Mouse (Mus musculus) testis, adult 2 months (tissue): ENCODE data around the gene Camta1. TPM values are rescaled to one million over a fixed set of nuclear protein-coding genes. Genes with fewer than 3 reads are reported as not detected.

Experiments used
- H3K27ac ChIP-seq: fragments of 200-500 bp; 2 replicates; pipeline ENCODE4 v1.5.1; 2012; ENCODE audit warnings: low read depth, low read length; ENCODE audit not compliant: control insufficient read depth, insufficient read depth
- H3K27me3 ChIP-seq: fragments of 200-500 bp; 2 replicates; pipeline ENCODE4 v1.6.1; 2012; ENCODE audit warnings: mild to moderate bottlenecking, low read length, moderate library complexity; ENCODE audit not compliant: control insufficient read depth, insufficient read depth
- H3K36me3 ChIP-seq: fragments of 200-500 bp; 2 replicates; pipeline ENCODE4 v1.6.1; 2012; ENCODE audit warnings: mild to moderate bottlenecking, low read length; ENCODE audit not compliant: control insufficient read depth, insufficient read depth
- H3K4me1 ChIP-seq: fragments of 200-500 bp; 2 replicates; pipeline ENCODE4 v1.6.1; 2012; ENCODE audit warnings: low read length; ENCODE audit not compliant: control insufficient read depth, insufficient read depth
- H3K4me3 ChIP-seq: fragments of 200-500 bp; 2 replicates; pipeline ENCODE4 v1.5.1; 2012; ENCODE audit warnings: low read depth, mild to moderate bottlenecking, low read length, moderate library complexity, mixed read lengths; ENCODE audit not compliant: control insufficient read depth
- CTCF ChIP-seq: fragments of 200-500 bp; IDR thresholded peaks from 2 replicates; pipeline ENCODE4 v1.5.1; 2012; ENCODE audit warnings: low read depth, mild to moderate bottlenecking, inconsistent platforms, low read length, moderate library complexity; ENCODE audit not compliant: control insufficient read depth, insufficient read depth, insufficient replicate concordance
- POLR2A ChIP-seq: fragments of 200-500 bp; IDR thresholded peaks from 2 replicates; pipeline ENCODE4 v1.6.1; 2012; ENCODE audit warnings: low read depth, mild to moderate bottlenecking, inconsistent platforms, low read length, moderate library complexity; ENCODE audit not compliant: control insufficient read depth
- polyA plus RNA-seq: library from polyadenylated mRNA; depleted of rRNA; stranded (reverse); fragments of >200 nt; gene quantifications from 2 replicates; pipeline ENCODE4 v1.2.3, GENCODE M21; 2012

Gene Camta1
- polyA plus RNA-seq, 1 experiment = 15.4 TPM

GRCm38 (mm10) chr4:150998626-150999025 lies 863.0 kb downstream of the Camta1 start:
- Histone ChIP-seq H3K4me3 (no peak overlapping the region), H3K27me3 (no peaks in the 10 kb centered on the region), H3K27ac (no peak overlapping the region), H3K36me3 (no peaks in the 10 kb centered on the region), H3K4me1 (no peaks in the 10 kb centered on the region)
- TF ChIP-seq CTCF = no peak
- TF ChIP-seq POLR2A = no peak

- H3K27me3 ChIP-seq = no peaks in the 10 kb centered on the region
- TF ChIP-seq POLR2A (no peak), CTCF (no peak)
- no peak within 1 kb of the TSS for H3K4me3 ChIP-seq
- H3K4me1 ChIP-seq = no peaks in the 10 kb centered on the region
- no peaks in the 10 kb centered on the region for H3K36me3 ChIP-seq
- no peak within 1 kb of the TSS for H3K27ac ChIP-seq
These were observed 864.9 kb downstream of the Camta1 start, which contains the start of gene Uts2 for GRCm38 (mm10) chr4:150996797-150997196. Gene Uts2 (plus strand): TSS chr4:150997097.

- no peaks in the 10 kb centered on the region for H3K36me3 ChIP-seq
These were observed 871.5 kb downstream of the Camta1 start for GRCm38 (mm10) chr4:150990148-150990547.

DNA sequence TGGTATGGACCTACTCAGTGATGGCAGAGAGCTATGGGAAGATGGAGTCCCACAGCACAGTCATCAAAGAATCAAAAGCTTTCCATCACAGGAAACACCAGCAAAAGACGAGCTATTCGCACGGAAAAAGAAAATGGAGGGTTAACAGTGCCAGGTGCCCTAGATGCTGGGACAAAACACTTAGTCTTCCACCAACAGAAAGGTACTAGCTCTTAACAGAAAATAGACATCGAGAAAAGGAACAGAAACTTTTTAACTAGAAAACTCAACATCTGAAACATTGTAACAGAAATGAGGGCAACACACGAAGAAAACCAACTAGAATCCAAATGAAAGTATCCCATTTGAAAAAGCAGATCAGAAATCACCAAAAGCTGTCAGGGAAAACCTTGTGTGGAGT lies 881.5 kb downstream of the Camta1 start:
- no peak for TF ChIP-seq POLR2A
- TF ChIP-seq CTCF = no peak
- no peak overlapping the region for H3K4me3 ChIP-seq
- H3K4me1 ChIP-seq = no peaks in the 10 kb centered on the region
- H3K27me3 ChIP-seq = no peaks in the 10 kb centered on the region
- no peaks in the 10 kb centered on the region for H3K36me3 ChIP-seq
- no peak overlapping the region for H3K27ac ChIP-seq

More at GRCm38 (mm10) chr4:150990148-150990547, 871.5 kb downstream of the Camta1 start:
- no peaks in the 10 kb centered on the region for H3K27me3 ChIP-seq
- no peak overlapping the region for H3K4me3 ChIP-seq
- peaks cover 3% of the 10 kb centered on the region for H3K4me1 ChIP-seq
- no peak for TF ChIP-seq POLR2A
- TF ChIP-seq CTCF = peak; percentile 92; the same call in 1 of the 2 replicates
- no peak overlapping the region for H3K27ac ChIP-seq

DNA sequence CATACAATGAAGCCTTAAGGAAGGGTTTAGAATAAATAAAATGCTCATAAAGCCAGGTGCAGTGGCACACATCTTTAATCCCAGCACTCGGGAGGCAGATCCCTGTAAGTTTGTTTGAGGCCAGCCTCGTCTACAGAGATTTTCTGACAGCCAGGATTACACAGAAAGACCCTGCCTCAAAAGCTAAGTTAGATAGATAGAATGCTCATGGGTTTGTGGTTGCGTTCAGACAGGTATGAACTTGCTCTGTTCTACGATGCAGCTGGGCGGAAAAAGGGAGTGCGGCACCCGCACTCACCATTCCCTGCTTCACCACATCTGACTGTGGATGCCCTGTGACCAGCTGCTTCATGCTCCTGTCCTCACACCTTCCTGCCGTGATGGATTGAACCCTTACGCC lies 882.2 kb downstream of the Camta1 start:
- no peaks in the 10 kb centered on the region for H3K36me3 ChIP-seq

GRCm38 (mm10) chr4:150978156-150978910 lies 883.3 kb downstream of the Camta1 start:
- TF ChIP-seq POLR2A (no peak), CTCF (no peak)

More for the DNA sequence above, 882.2 kb downstream of the Camta1 start:
- Histone ChIP-seq H3K4me1 (no peaks in the 10 kb centered on the region), H3K27ac (no peak overlapping the region), H3K4me3 (no peak overlapping the region), H3K27me3 (no peaks in the 10 kb centered on the region)
- TF ChIP-seq POLR2A (no peak), CTCF (no peak)

DNA sequence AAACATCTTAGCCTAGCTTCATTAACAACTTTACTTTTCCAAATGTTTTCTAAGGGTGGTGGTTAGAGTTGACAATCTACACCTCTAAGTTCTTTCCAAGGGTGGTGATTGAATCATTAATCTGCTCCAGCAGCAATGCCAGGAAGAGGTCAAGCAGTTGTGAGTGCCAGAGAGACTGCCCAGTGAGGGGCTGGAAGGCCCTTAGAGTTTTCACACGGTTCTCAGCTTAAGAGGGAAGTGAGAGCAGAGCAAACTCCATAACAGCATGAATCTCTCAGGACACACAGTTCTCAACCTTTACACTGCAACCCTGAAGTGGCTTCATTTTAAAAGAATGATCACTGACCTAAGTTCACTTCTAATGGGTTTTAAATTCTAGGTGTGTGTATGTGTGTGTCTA lies 886.5 kb downstream of the Camta1 start:
- Histone ChIP-seq H3K4me3 (no peak overlapping the region), H3K27ac (no peak overlapping the region), H3K27me3 (no peaks in the 10 kb centered on the region), H3K4me1 (no peaks in the 10 kb centered on the region), H3K36me3 (no peaks in the 10 kb centered on the region)
- TF ChIP-seq CTCF = no peak

More at GRCm38 (mm10) chr4:150978156-150978910, 883.3 kb downstream of the Camta1 start:
- Histone ChIP-seq H3K27me3 (no peaks in the 10 kb centered on the region), H3K36me3 (no peaks in the 10 kb centered on the region), H3K4me1 (no peaks in the 10 kb centered on the region), H3K4me3 (no peak overlapping the region), H3K27ac (no peak overlapping the region)
